Comparison of ENCODE assay signal across 8 mouse cellular contexts in genomic region chr11:69919661-69920265, GRCm38 (mm10). TPM values are rescaled to one million over a fixed set of nuclear protein-coding genes. Genes with fewer than 3 reads are reported as not detected.
DNase-seq lines count a peak whose midpoint lies in the region; ATAC-seq and TF ChIP-seq lines count a peak whose summit lies in the region.

No protein-coding gene starts in this region.

- peak; percentile 80 for DNase-seq in adrenal gland, postnatal 25 days
- peak; percentile 90 to 94 for DNase-seq in kidney, postnatal 25 days
- DNase-seq in lung, postnatal 25 days (ENCODE audit: low spot score), result peak; percentile 85
- DNase-seq in retina, postnatal 1 day, result peak; percentile 85
- peak; percentile 84 for DNase-seq in yolk sac, embryonic 10.5 days (ENCODE audit: low spot score)

- ATAC-seq in erythroblast, adult 5-6 weeks (replicated peaks; ENCODE audit: low FRiP score, poor library complexity, severe bottlenecking), result peak; percentile 61
- ATAC-seq in heart, embryonic 16.5 days (replicated peaks; ENCODE audit: extremely low read depth, insufficient read depth, low FRiP score), result peak; percentile 11; the same call in 1 of the 2 replicates

- H3K27me3 ChIP-seq in ES-Bruce4 (ENCODE audit: control insufficient read depth, insufficient read depth, low read length, poor library complexity, severe bottlenecking), result no peaks in the 10 kb centered on the region
- no peaks in the 10 kb centered on the region for H3K27me3 ChIP-seq in heart, embryonic 16.5 days (ENCODE audit: control insufficient read depth, insufficient read depth, low read length)

- H3K9me3 ChIP-seq in ES-Bruce4 (replicated peaks; ENCODE audit: control insufficient read depth, insufficient read depth, low read length, poor library complexity, severe bottlenecking), result no peaks in the 10 kb centered on the region
- no peaks in the 10 kb centered on the region for H3K9me3 ChIP-seq in heart, embryonic 16.5 days (replicated peaks; ENCODE audit: control insufficient read depth, low read length)

- H3K36me3 ChIP-seq in ES-Bruce4 (ENCODE audit: control insufficient read depth, insufficient read depth, low read length, poor library complexity, severe bottlenecking), result peaks cover 39% of the 10 kb centered on the region
- H3K36me3 ChIP-seq in heart, embryonic 16.5 days (ENCODE audit: control insufficient read depth, insufficient read depth), result peaks cover 32% of the 10 kb centered on the region

- TF ChIP-seq POLR2A in ES-Bruce4 (IDR thresholded peaks at IDR 0.05; ENCODE audit: insufficient read depth, low read length), result no peak

- peak overlapping the region; percentile 99 for H3K9ac ChIP-seq in ES-Bruce4 (ENCODE audit: low read depth, poor library complexity, severe bottlenecking)
- H3K9ac ChIP-seq in heart, embryonic 16.5 days (ENCODE audit: low read length), result peak overlapping the region; percentile 98

- no peak for TF ChIP-seq CTCF in ES-Bruce4 (IDR thresholded peaks at IDR 0.05; ENCODE audit: low read depth, low read length)

- H3K4me2 ChIP-seq in heart, embryonic 16.5 days (ENCODE audit: low read depth, low read length), result peak overlapping the region; percentile 98

- no peak for TF ChIP-seq EP300 in ES-Bruce4 (IDR thresholded peaks at IDR 0.05; ENCODE audit: insufficient read depth, low read depth, low read length)

- under 1% methylated on average over 17 of the region's 17 CpGs for WGBS in heart, embryonic 16.5 days

- peaks cover 2% of the 10 kb centered on the region for H3K4me1 ChIP-seq in ES-Bruce4 (ENCODE audit: control insufficient read depth, insufficient read depth, low read length)
- H3K4me1 ChIP-seq in heart, embryonic 16.5 days (ENCODE audit: control insufficient read depth, insufficient read depth, low read length), result peaks cover 34% of the 10 kb centered on the region

- H3K4me3 ChIP-seq in ES-Bruce4 (ENCODE audit: low read depth, low read length), result peak overlapping the region; percentile 85
- H3K4me3 ChIP-seq in heart, embryonic 16.5 days (ENCODE audit: low read length), result peak overlapping the region; percentile 91

- peak overlapping the region; percentile 93 for H3K27ac ChIP-seq in ES-Bruce4 (ENCODE audit: insufficient read depth, low read length)
- H3K27ac ChIP-seq in heart, embryonic 16.5 days (ENCODE audit: low read length), result peak overlapping the region; percentile 97

RNA-seq across cellular contexts. Expression of gene Eif5a, which starts 2.0 kb away (rescaled TPM):
- 1,015 and 1,063 TPM in 2 replicates for polyA plus RNA-seq in ES-Bruce4 (2011; ENCODE audit: insufficient read depth, insufficient read length, low read depth, missing spikeins)
- total RNA-seq in adrenal gland, postnatal 25 days (2021), result 542 and 558 TPM in 2 replicates
- total RNA-seq in erythroblast, adult 5-6 weeks (2015; ENCODE audit: low replicate concordance), result 340 and 374 TPM in 2 replicates
- 154 and 205 TPM in 2 replicates for total RNA-seq in erythroblast, adult 5-6 weeks (2017; ENCODE audit: low replicate concordance)
- 1,137 and 1,317 TPM in 2 replicates for polyA plus RNA-seq in heart, embryonic 16.5 days (2015; fragmentation: Nextera tagmentation; extraction: Ambion mirVana)

RNA-seq across cellular contexts. Expression of gene Gps2, which starts 6.1 kb away (rescaled TPM):
- polyA plus RNA-seq in ES-Bruce4 (2011; ENCODE audit: insufficient read depth, insufficient read length, low read depth, missing spikeins), result 23.9 and 24.4 TPM in 2 replicates
- total RNA-seq in adrenal gland, postnatal 25 days (2021), result 62.5 and 70.2 TPM in 2 replicates
- 69.0 and 102 TPM in 2 replicates for total RNA-seq in erythroblast, adult 5-6 weeks (2015; ENCODE audit: low replicate concordance)
- total RNA-seq in erythroblast, adult 5-6 weeks (2017; ENCODE audit: low replicate concordance), result 52.9 and 63.3 TPM in 2 replicates
- polyA plus RNA-seq in heart, embryonic 16.5 days (2015; fragmentation: Nextera tagmentation; extraction: Ambion mirVana), result 50.1 and 51.2 TPM in 2 replicates

RNA-seq across cellular contexts. Expression of gene Ybx2, which starts 15.8 kb away (rescaled TPM):
- polyA plus RNA-seq in ES-Bruce4 (2011; ENCODE audit: insufficient read depth, insufficient read length, low read depth, missing spikeins), result 55.2 and 57.2 TPM in 2 replicates
- total RNA-seq in adrenal gland, postnatal 25 days (2021), result 14.1 and 14.8 TPM in 2 replicates
- total RNA-seq in erythroblast, adult 5-6 weeks (2015; ENCODE audit: low replicate concordance), result not detected in 2 replicates
- total RNA-seq in erythroblast, adult 5-6 weeks (2017; ENCODE audit: low replicate concordance), result 5.0 TPM in 1 of 2 replicates, not detected in the other
- 5.3 and 7.3 TPM in 2 replicates for polyA plus RNA-seq in heart, embryonic 16.5 days (2015; fragmentation: Nextera tagmentation; extraction: Ambion mirVana)

RNA-seq across cellular contexts. Expression of gene Neurl4, which starts 18.9 kb away (rescaled TPM):
- polyA plus RNA-seq in ES-Bruce4 (2011; ENCODE audit: insufficient read depth, insufficient read length, low read depth, missing spikeins), result 27.9 and 32.4 TPM in 2 replicates
- total RNA-seq in adrenal gland, postnatal 25 days (2021), result 52.4 and 55.5 TPM in 2 replicates
- total RNA-seq in erythroblast, adult 5-6 weeks (2015; ENCODE audit: low replicate concordance), result 3.5 and 3.8 TPM in 2 replicates
- total RNA-seq in erythroblast, adult 5-6 weeks (2017; ENCODE audit: low replicate concordance), result 9.3 and 16.0 TPM in 2 replicates
- polyA plus RNA-seq in heart, embryonic 16.5 days (2015; fragmentation: Nextera tagmentation; extraction: Ambion mirVana), result 7.4 and 8.7 TPM in 2 replicates

RNA-seq across cellular contexts. Expression of gene 2810408A11Rik, which starts 19.0 kb away (rescaled TPM):
- 11.6 and 13.1 TPM in 2 replicates for polyA plus RNA-seq in ES-Bruce4 (2011; ENCODE audit: insufficient read depth, insufficient read length, low read depth, missing spikeins)
- total RNA-seq in adrenal gland, postnatal 25 days (2021), result 1.2 and 2.6 TPM in 2 replicates
- 2.7 TPM in 1 of 2 replicates, not detected in the other for total RNA-seq in erythroblast, adult 5-6 weeks (2015; ENCODE audit: low replicate concordance)
- 6.0 TPM in 1 of 2 replicates, not detected in the other for total RNA-seq in erythroblast, adult 5-6 weeks (2017; ENCODE audit: low replicate concordance)
- polyA plus RNA-seq in heart, embryonic 16.5 days (2015; fragmentation: Nextera tagmentation; extraction: Ambion mirVana), result 4.1 and 4.4 TPM in 2 replicates

Comparison
In these comparisons a context has a peak if more than half of its experiments do, and no peak if none do; other contexts are left out.
1. Peak in every context shown above with its lines: DNase-seq, ATAC-seq, H3K4me3 ChIP-seq and H3K27ac ChIP-seq.